Mouse (Mus musculus) liver, embryonic 15.5 days (tissue): ENCODE data around the gene Pitpnc1. TPM values are rescaled to one million over a fixed set of nuclear protein-coding genes. Genes with fewer than 3 reads are reported as not detected.
A peak's percentile ranks its signal among the peaks of the same experiment; 100 is the strongest.

Source experiments
- ATAC-seq: fragments of 200-750 bp; cut with Nextera tagmentation; 2 replicates; pipeline ENCODE4 v1.8.0; 2017; ENCODE audit warnings: moderate number of reproducible peaks, mild to moderate bottlenecking, moderate library complexity; ENCODE audit not compliant: insufficient read depth
- H3K27ac ChIP-seq: fragments of 300-500 bp; sonication (generic); replicated peaks from 2 replicates; pipeline ENCODE4 v1.5.1; 2015; ENCODE audit warnings: mild to moderate bottlenecking, inconsistent platforms
- H3K27me3 ChIP-seq: fragments of 300-500 bp; sonication (generic); 2 replicates; pipeline ENCODE4 v1.6.1; 2015; ENCODE audit warnings: mild to moderate bottlenecking, inconsistent platforms
- H3K36me3 ChIP-seq: fragments of 300-500 bp; sonication (generic); replicated peaks from 2 replicates; pipeline ENCODE4 v1.6.1; 2015; ENCODE audit warnings: moderate library complexity, mild to moderate bottlenecking, inconsistent platforms
- H3K4me1 ChIP-seq: fragments of 300-500 bp; sonication (generic); replicated peaks from 2 replicates; pipeline ENCODE4 v1.6.1; 2015; ENCODE audit warnings: inconsistent platforms
- H3K4me2 ChIP-seq: fragments of 300-500 bp; sonication (generic); 2 replicates; pipeline ENCODE4 v1.6.1; 2015; ENCODE audit warnings: moderate library complexity, mild to moderate bottlenecking, inconsistent platforms
- H3K4me3 ChIP-seq: fragments of 300-500 bp; sonication (generic); replicated peaks from 2 replicates; pipeline ENCODE4 v1.5.1; 2015; ENCODE audit warnings: mild to moderate bottlenecking, inconsistent platforms
- H3K9ac ChIP-seq: fragments of 300-500 bp; sonication (generic); 2 replicates; pipeline ENCODE4 v1.6.1; 2015; ENCODE audit warnings: moderate library complexity, mild to moderate bottlenecking, inconsistent platforms
- H3K9me3 ChIP-seq: fragments of 300-500 bp; sonication (generic); replicated peaks from 2 replicates; pipeline ENCODE4 v1.6.1; 2016; ENCODE audit warnings: inconsistent platforms
- WGBS: fragments of 180-500 bp; shearing (Covaris S2); methylation state at CpG from one replicate; pipeline ENCODE4 v1.1.7; 2015; ENCODE audit warnings: mixed read lengths; ENCODE audit not compliant: insufficient replicate concordance; 5-methylcytosine and 5-hydroxymethylcytosine counted together
- polyA plus RNA-seq: library from polyadenylated mRNA; unstranded; fragments of >200 nt; fragmentation: Nextera tagmentation; extraction: Ambion mirVana; gene quantifications from 2 replicates; pipeline ENCODE4 v1.2.1, GENCODE M21; 2015

Gene Pitpnc1
- polyA plus RNA-seq, 1 experiment from 2014 or later = 7.0 TPM

- no peak for ATAC-seq
- Histone ChIP-seq H3K4me2 (no peak overlapping the region), H3K4me3 (no peak overlapping the region), H3K27me3 (no peaks in the 10 kb centered on the region), H3K4me1 (peaks cover 24% of the 10 kb centered on the region), H3K9ac (no peak overlapping the region), H3K27ac (no peak overlapping the region), H3K36me3 (peaks cover 8% of the 10 kb centered on the region; the same call in 1 of the 2 replicates), H3K9me3 (no peaks in the 10 kb centered on the region)
- WGBS = 69% methylated on average over 2 of the region's 2 CpGs
Measured at GRCm38 (mm10) chr11:107190376-107190775, 280.1 kb downstream of the Pitpnc1 start.

DNA sequence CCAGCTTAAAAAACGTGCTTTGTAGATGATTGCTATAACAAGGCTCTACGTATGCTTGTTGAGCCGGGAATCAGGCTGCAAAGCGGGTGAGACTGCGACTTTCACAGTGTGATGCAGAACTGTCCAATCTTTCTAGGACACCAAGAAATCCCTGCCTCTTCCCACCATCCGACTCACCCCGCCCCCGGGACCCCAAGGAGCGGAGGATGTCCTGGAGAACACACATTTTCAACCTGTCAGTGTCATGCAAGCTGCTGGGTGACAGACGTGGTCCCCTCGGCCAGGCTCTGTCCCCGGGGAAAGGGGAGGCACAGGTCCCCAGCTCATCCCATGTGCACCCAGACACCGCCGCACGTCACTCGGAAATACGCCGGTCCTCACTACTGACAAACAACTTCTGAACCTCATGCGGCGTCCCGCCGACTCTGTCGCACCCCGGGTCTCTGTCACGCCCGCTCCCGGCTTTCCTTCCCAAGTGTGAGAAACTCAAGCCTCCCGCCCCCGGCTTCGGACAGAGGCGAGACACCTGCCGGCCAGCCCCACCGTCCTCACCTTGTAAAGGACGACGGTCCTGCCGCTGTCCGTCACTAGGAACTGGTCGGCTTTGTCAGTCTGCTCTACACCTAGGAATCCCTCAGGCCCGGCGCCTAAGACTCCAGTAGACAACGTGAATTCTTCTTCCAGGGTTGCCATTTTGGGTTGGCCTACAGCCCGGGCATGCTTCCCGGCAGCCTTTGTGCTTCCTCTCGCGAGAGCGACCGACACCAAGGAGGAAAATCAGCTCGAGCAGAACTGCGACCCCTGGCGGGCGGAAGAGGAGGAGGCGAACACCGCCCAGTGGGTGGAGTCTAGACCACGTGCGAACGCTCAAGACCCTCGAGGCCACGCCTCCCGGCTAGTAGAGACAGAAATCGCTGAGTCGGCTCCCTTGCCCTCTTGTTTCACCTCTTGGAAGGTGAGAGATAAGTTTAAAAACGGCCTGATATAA is 281.6 kb downstream of the Pitpnc1 start, which contains the start of gene Nol11:
TSS of gene Nol11 (minus strand) at position 817 of the 988 bp plus-strand sequence.
- Histone ChIP-seq H3K9me3 (no peaks in the 10 kb centered on the region), H3K4me1 (peaks cover 24% of the 10 kb centered on the region), H3K36me3 (peaks cover 23% of the 10 kb centered on the region), H3K9ac (peak within 1 kb of the TSS; percentile 69), H3K4me2 (peak within 1 kb of the TSS; percentile 90), H3K4me3 (peak within 1 kb of the TSS; percentile 80), H3K27ac (peak within 1 kb of the TSS; percentile 53; the same call in 1 of the 2 replicates), H3K27me3 (no peaks in the 10 kb centered on the region)
- peak; percentile 91 for ATAC-seq
- under 1% methylated on average over 62 of the region's 62 CpGs for WGBS

DNA sequence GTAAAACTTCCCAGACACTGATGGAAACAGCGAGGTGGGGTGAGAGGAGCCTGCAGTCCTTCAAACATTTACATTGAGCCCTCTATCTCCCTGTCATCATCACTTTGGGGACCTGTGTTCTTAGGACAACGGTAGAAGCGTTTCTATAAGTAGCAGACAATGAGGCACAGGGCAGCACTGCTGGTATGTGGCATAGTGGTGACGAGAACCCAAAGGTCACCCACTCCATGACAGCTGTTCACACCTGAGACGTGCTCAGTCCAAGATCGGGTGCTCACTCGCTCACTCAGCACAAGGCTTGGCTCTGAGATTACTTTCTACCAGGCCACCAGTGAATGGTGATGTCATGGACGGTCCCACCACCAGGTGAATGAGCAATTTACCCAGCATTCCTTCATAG is 286.7 kb downstream of the Pitpnc1 start:
- H3K4me1 ChIP-seq = peaks cover 17% of the 10 kb centered on the region
- peaks cover 66% of the 10 kb centered on the region for H3K36me3 ChIP-seq
- ATAC-seq = no peak
- no peaks in the 10 kb centered on the region for H3K9me3 ChIP-seq
- no peak overlapping the region for H3K9ac ChIP-seq
- H3K27ac ChIP-seq = no peak overlapping the region
- H3K4me2 ChIP-seq = no peak overlapping the region
- WGBS = 78% methylated on average over 8 of the region's 8 CpGs
- no peak overlapping the region for H3K4me3 ChIP-seq
- H3K27me3 ChIP-seq = no peaks in the 10 kb centered on the region

GRCm38 (mm10) chr11:107161215-107161614 is 309.3 kb downstream of the Pitpnc1 start:
- Histone ChIP-seq H3K4me3 (no peak overlapping the region), H3K27ac (no peak overlapping the region), H3K9ac (no peak overlapping the region), H3K9me3 (no peaks in the 10 kb centered on the region), H3K4me2 (no peak overlapping the region), H3K36me3 (peaks cover 8% of the 10 kb centered on the region), H3K4me1 (no peaks in the 10 kb centered on the region), H3K27me3 (no peaks in the 10 kb centered on the region)
- no peak for ATAC-seq
- WGBS = 47% methylated on average over 4 of the region's 4 CpGs

- Histone ChIP-seq H3K27me3 (no peaks in the 10 kb centered on the region), H3K4me2 (no peak overlapping the region), H3K4me3 (no peak overlapping the region), H3K9me3 (no peaks in the 10 kb centered on the region), H3K36me3 (no peaks in the 10 kb centered on the region), H3K27ac (no peak overlapping the region), H3K4me1 (no peaks in the 10 kb centered on the region), H3K9ac (no peak overlapping the region)
- 39% methylated on average over 1 of the region's 1 CpGs for WGBS
- no peak for ATAC-seq
Measured at GRCm38 (mm10) chr11:107159034-107159433, 311.5 kb downstream of the Pitpnc1 start.

Other genes with a start within 250 kb of the Pitpnc1 start
- 78.6 and 88.4 TPM in 2 replicates for gene Psmd12, start 8.8 kb upstream of the Pitpnc1 start, polyA plus RNA-seq
- gene Helz, start 77.2 kb upstream of the Pitpnc1 start, polyA plus RNA-seq = 5.6 and 7.1 TPM in 2 replicates
- gene Cacng1, start 245.8 kb upstream of the Pitpnc1 start, polyA plus RNA-seq = 1.2 and 1.3 TPM in 2 replicates